Mouse (Mus musculus) cerebellum, adult 2 months (tissue): ENCODE results near the gene Emx2. TPM values are rescaled to one million over a fixed set of nuclear protein-coding genes. Genes with fewer than 3 reads are reported as not detected.
A peak's percentile ranks its signal among the peaks of the same experiment; 100 is the strongest.

Experiments
- DNase-seq, 2 experiments: peaks; one replicate each; pipeline ENCODE4 v3.0.0; 2021
- H3K27ac ChIP-seq: fragments of 200-500 bp; 2 replicates; pipeline ENCODE4 v1.5.1; 2012; ENCODE audit warnings: low read length, control low read depth, inconsistent platforms; ENCODE audit not compliant: insufficient read depth
- H3K27me3 ChIP-seq: fragments of 200-500 bp; 2 replicates; pipeline ENCODE4 v1.6.1; 2012; ENCODE audit warnings: inconsistent platforms, mild to moderate bottlenecking, low read length, moderate library complexity; ENCODE audit not compliant: control insufficient read depth, insufficient read depth
- H3K4me1 ChIP-seq: fragments of 200-500 bp; 2 replicates; pipeline ENCODE4 v1.6.1; 2011; ENCODE audit warnings: low read length; ENCODE audit not compliant: control insufficient read depth, insufficient read depth
- H3K4me3 ChIP-seq: fragments of 200-500 bp; replicated peaks from 2 replicates; pipeline ENCODE3; 2011; ENCODE audit warnings: mild to moderate bottlenecking, low read depth, low read length, control low read depth; ENCODE audit not compliant: insufficient read depth
- CTCF ChIP-seq: fragments of 200-500 bp; IDR thresholded peaks from 2 replicates; pipeline ENCODE4 v1.5.1; 2011; ENCODE audit warnings: low read depth, mild to moderate bottlenecking, control low read depth, low read length, moderate library complexity, borderline replicate concordance; ENCODE audit not compliant: insufficient read depth
- POLR2A ChIP-seq: fragments of 200-500 bp; IDR thresholded peaks from 2 replicates; pipeline ENCODE4 v1.6.1; 2011; ENCODE audit warnings: low read length, control low read depth, borderline replicate concordance; ENCODE audit not compliant: insufficient read depth
- WGBS: fragments of 180-500 bp; shearing (Covaris S2); methylation state at CpG from one replicate; pipeline ENCODE4 v1.1.7; 2018; 5-methylcytosine and 5-hydroxymethylcytosine counted together
- polyA plus RNA-seq: library from polyadenylated mRNA; depleted of rRNA; stranded (reverse); fragments of >200 nt; gene quantifications from 2 replicates; pipeline ENCODE4 v1.2.3, GENCODE M21; 2012; rRNA removed

The Emx2 gene
- polyA plus RNA-seq = 0.07 and 0.13 TPM in 2 replicates

GRCm38 (mm10) chr19:59457951-59458742 lies at the start of gene Emx2:
Gene Emx2, plus strand, starts transcription at chr19:59458372.
- under 1% methylated on average over 56 of the region's 58 CpGs for WGBS
- peaks cover 16% of the 10 kb centered on the region; the same call in 1 of the 2 replicates for H3K27me3 ChIP-seq
- H3K4me1 ChIP-seq = no peaks in the 10 kb centered on the region
- TF ChIP-seq CTCF (no peak), POLR2A (no peak)
- H3K27ac ChIP-seq = no peak within 1 kb of the TSS
- DNase-seq = no peak
- no peak within 1 kb of the TSS for H3K4me3 ChIP-seq

GRCm38 (mm10) chr19:59414128-59414527 lies 44.0 kb upstream of the Emx2 start:
- 63% methylated on average over 5 of the region's 5 CpGs for WGBS

GRCm38 (mm10) chr19:59418024-59418423 lies 40.1 kb upstream of the Emx2 start:
- Histone ChIP-seq H3K4me1 (no peaks in the 10 kb centered on the region), H3K4me3 (no peak overlapping the region), H3K27ac (no peak overlapping the region), H3K27me3 (no peaks in the 10 kb centered on the region)
- TF ChIP-seq POLR2A (no peak), CTCF (peak; percentile 79)
- peak; percentile 71 to 84 for DNase-seq
- 2% methylated on average over 15 of the region's 15 CpGs for WGBS

More at GRCm38 (mm10) chr19:59414128-59414527, 44.0 kb upstream of the Emx2 start:
- TF ChIP-seq CTCF = no peak
- no peak for TF ChIP-seq POLR2A
- Histone ChIP-seq H3K27ac (no peak overlapping the region), H3K4me3 (no peak overlapping the region), H3K4me1 (no peaks in the 10 kb centered on the region), H3K27me3 (no peaks in the 10 kb centered on the region)
- DNase-seq = no peak

GRCm38 (mm10) chr19:59418671-59419070 lies 39.5 kb upstream of the Emx2 start:
- Histone ChIP-seq H3K4me3 (no peak overlapping the region), H3K27ac (no peak overlapping the region), H3K27me3 (no peaks in the 10 kb centered on the region), H3K4me1 (no peaks in the 10 kb centered on the region)
- no peak for DNase-seq
- 71% methylated on average over 6 of the region's 6 CpGs for WGBS
- TF ChIP-seq CTCF (no peak), POLR2A (no peak)

GRCm38 (mm10) chr19:59422393-59422792 lies 35.8 kb upstream of the Emx2 start:
- Histone ChIP-seq H3K27ac (no peak overlapping the region), H3K4me1 (no peaks in the 10 kb centered on the region), H3K27me3 (no peaks in the 10 kb centered on the region), H3K4me3 (no peak overlapping the region)
- no peak for DNase-seq
- WGBS = 10% methylated on average over 8 of the region's 8 CpGs
- no peak for TF ChIP-seq CTCF
- no peak for TF ChIP-seq POLR2A

GRCm38 (mm10) chr19:59423685-59424084 lies 34.5 kb upstream of the Emx2 start:
- Histone ChIP-seq H3K27ac (no peak overlapping the region), H3K4me1 (no peaks in the 10 kb centered on the region), H3K27me3 (no peaks in the 10 kb centered on the region), H3K4me3 (no peak overlapping the region)
- TF ChIP-seq CTCF (no peak), POLR2A (no peak)
- DNase-seq = no peak
- WGBS = 56% methylated on average over 6 of the region's 6 CpGs

GRCm38 (mm10) chr19:59424975-59425374 lies 33.2 kb upstream of the Emx2 start:
- Histone ChIP-seq H3K27me3 (no peaks in the 10 kb centered on the region), H3K4me3 (no peak overlapping the region), H3K4me1 (no peaks in the 10 kb centered on the region), H3K27ac (no peak overlapping the region)
- WGBS = 89% methylated on average over 7 of the region's 7 CpGs
- TF ChIP-seq POLR2A = no peak
- no peak for TF ChIP-seq CTCF
- DNase-seq = no peak

- no peak for DNase-seq
- Histone ChIP-seq H3K27ac (no peak overlapping the region), H3K4me3 (no peak overlapping the region), H3K27me3 (no peaks in the 10 kb centered on the region), H3K4me1 (no peaks in the 10 kb centered on the region)
- no peak for TF ChIP-seq POLR2A
- TF ChIP-seq CTCF = no peak
- 22% methylated on average over 6 of the region's 6 CpGs for WGBS
These were observed 25.9 kb upstream of the Emx2 start for GRCm38 (mm10) chr19:59432286-59432685.
